Mouse (Mus musculus): ENCODE data around the gene Gabrb1. TPM values are rescaled to one million over a fixed set of nuclear protein-coding genes. Genes with fewer than 3 reads are reported as not detected.

Gene Gabrb1
- polyA plus RNA-seq, 1 experiment from 2014 or later = 26.2 TPM

DNA sequence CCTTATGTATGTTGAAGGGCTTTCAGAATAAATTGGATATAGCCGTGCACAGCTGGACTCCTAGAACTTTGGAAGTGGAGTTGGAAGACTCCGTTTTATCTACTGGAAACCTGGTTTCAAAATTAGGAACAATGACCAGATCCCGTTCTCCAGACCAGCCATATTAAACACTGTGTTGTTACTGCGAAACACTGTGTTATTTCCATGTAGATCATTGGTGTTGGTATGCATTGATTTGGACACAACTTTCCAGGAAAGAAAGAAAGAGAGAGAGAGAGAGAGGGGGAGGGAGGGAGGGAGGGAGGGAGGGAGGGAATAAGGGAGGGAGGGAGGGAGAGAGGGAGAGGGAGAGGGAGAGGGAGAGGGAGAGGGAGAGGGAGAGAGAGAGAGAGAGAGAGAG, 517.1 kb downstream of the Gabrb1 start:
- peaks cover 6% of the 10 kb centered on the region; the same call in 1 of the 2 replicates for H3K4me1 ChIP-seq (replicated peaks; ENCODE audit: control insufficient read depth, insufficient read depth, low read length)
- ATAC-seq (ENCODE audit: low FRiP score) (no peak), DNase-seq (ENCODE audit: low spot score) (no peak)
- peak overlapping the region; percentile 19; the same call in 1 of the 2 replicates for H3K4me2 ChIP-seq (replicated peaks)
- no peaks in the 10 kb centered on the region for H3K27me3 ChIP-seq (ENCODE audit: control insufficient read depth, insufficient read depth, low read length)
- H3K36me3 ChIP-seq (replicated peaks; ENCODE audit: control insufficient read depth, insufficient read depth) = no peaks in the 10 kb centered on the region
- H3K9me3 ChIP-seq (ENCODE audit: control insufficient read depth, low read length) = no peaks in the 10 kb centered on the region
- no peak overlapping the region for H3K27ac ChIP-seq
- 66% methylated on average over 4 of the region's 4 CpGs for whole genome bisulfite sequencing
- H3K9ac ChIP-seq = no peak overlapping the region
- no peak overlapping the region for H3K4me3 ChIP-seq (replicated peaks; ENCODE audit: low read length)

DNA sequence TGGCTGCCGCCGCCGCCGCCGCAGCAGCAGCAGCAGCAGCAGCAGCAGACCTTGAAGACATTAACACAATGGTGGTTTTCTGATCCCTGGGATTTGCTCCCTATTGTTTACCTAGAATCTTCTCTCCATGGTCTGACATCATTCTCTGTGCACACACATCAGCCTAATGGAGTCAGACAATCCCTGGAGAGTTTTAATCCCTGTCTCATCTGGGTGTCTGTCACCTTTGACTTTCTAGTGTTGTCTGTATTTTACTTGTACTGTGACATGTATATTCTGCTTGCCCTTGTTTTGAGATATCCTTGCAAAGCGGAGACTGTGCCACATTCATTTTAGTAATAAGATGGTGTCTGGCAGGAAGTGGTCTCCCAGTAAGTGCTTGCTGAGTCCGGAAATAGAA, 517.6 kb downstream of the Gabrb1 start:
- 10% methylated on average over 7 of the region's 7 CpGs for WGBS
- H3K27ac ChIP-seq = peak overlapping the region; percentile 47
- no peaks in the 10 kb centered on the region for H3K27me3 ChIP-seq (ENCODE audit: control insufficient read depth, insufficient read depth, low read length)
- H3K9me3 ChIP-seq (ENCODE audit: control insufficient read depth, low read length) = no peaks in the 10 kb centered on the region
- DNase-seq (ENCODE audit: low spot score) = peak; percentile 37
- no peak overlapping the region for H3K4me3 ChIP-seq (replicated peaks; ENCODE audit: low read length)
- 0 out of 2 replicates have a peak overlapping the region, but pooled peaks have one; percentile 1 for H3K9ac ChIP-seq
- H3K4me1 ChIP-seq (replicated peaks; ENCODE audit: control insufficient read depth, insufficient read depth, low read length) = peaks cover 6% of the 10 kb centered on the region; the same call in 1 of the 2 replicates
- no peaks in the 10 kb centered on the region for H3K36me3 ChIP-seq (replicated peaks; ENCODE audit: control insufficient read depth, insufficient read depth)
- peak overlapping the region; percentile 19 for H3K4me2 ChIP-seq (replicated peaks)
- 0 out of 2 replicates have a peak, but pooled peaks have one; percentile 53 for ATAC-seq (ENCODE audit: low FRiP score)

DNA sequence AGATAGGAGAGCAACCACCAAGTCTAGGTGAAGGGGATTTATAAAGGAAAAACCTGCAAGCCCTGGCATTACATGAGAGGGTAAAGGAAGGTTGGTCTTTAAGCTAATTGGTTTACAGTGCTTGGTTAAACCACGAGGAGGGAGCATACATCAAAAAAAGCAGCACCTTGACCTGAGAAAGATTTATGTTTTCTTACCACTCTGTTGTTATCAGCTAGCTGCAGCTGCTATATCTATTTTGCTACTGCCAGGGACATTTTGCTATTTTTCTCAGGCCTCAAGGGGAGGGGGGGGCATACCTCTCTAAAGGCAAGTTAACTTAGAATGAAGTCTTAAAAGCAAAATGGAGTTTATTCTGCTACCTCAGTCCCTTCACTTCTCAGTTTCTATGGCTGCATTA, 523.3 kb downstream of the Gabrb1 start:
- no peak overlapping the region for H3K27ac ChIP-seq
- no peaks in the 10 kb centered on the region for H3K4me1 ChIP-seq (replicated peaks; ENCODE audit: control insufficient read depth, insufficient read depth, low read length)
- DNase-seq (ENCODE audit: low spot score) = no peak
- ATAC-seq (ENCODE audit: low FRiP score) = no peak
- no peaks in the 10 kb centered on the region for H3K27me3 ChIP-seq (ENCODE audit: control insufficient read depth, insufficient read depth, low read length)
- no peak overlapping the region for H3K4me3 ChIP-seq (replicated peaks; ENCODE audit: low read length)
- H3K9ac ChIP-seq = no peak overlapping the region
- H3K36me3 ChIP-seq (replicated peaks; ENCODE audit: control insufficient read depth, insufficient read depth) = no peaks in the 10 kb centered on the region
- 45% methylated on average over 1 of the region's 1 CpGs for WGBS
- H3K4me2 ChIP-seq (replicated peaks) = no peak overlapping the region
- no peaks in the 10 kb centered on the region for H3K9me3 ChIP-seq (ENCODE audit: control insufficient read depth, low read length)

DNA sequence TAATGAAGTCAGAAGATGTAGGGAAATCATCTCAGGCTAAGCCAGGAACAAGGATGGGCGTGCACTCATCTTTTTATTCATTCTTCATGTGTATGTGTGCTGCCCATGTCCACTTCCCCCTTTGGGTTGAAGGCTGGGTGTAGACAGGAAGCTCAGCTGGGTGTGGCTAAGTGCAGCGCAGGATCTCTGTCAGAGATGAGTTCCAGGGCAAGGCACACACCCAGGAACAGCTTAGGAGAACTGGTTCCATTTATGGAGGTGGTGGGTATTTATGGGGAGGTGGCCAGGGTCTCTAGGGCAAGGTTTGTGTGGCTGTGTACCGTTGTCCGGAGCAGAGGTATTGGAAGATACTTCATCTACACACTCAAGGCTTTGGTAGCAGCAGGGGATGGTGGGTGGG, 524.9 kb downstream of the Gabrb1 start:
- Histone ChIP-seq H3K9ac (no peak overlapping the region), H3K4me1 (replicated peaks; ENCODE audit: control insufficient read depth, insufficient read depth, low read length) (no peaks in the 10 kb centered on the region), H3K4me2 (replicated peaks) (no peak overlapping the region), H3K27ac (no peak overlapping the region), H3K4me3 (replicated peaks; ENCODE audit: low read length) (no peak overlapping the region), H3K9me3 (ENCODE audit: control insufficient read depth, low read length) (no peaks in the 10 kb centered on the region), H3K36me3 (replicated peaks; ENCODE audit: control insufficient read depth, insufficient read depth) (no peaks in the 10 kb centered on the region), H3K27me3 (ENCODE audit: control insufficient read depth, insufficient read depth, low read length) (no peaks in the 10 kb centered on the region)
- 91% methylated on average over 4 of the region's 4 CpGs for WGBS
- no peak for DNase-seq (ENCODE audit: low spot score)
- no peak for ATAC-seq (ENCODE audit: low FRiP score)

DNA sequence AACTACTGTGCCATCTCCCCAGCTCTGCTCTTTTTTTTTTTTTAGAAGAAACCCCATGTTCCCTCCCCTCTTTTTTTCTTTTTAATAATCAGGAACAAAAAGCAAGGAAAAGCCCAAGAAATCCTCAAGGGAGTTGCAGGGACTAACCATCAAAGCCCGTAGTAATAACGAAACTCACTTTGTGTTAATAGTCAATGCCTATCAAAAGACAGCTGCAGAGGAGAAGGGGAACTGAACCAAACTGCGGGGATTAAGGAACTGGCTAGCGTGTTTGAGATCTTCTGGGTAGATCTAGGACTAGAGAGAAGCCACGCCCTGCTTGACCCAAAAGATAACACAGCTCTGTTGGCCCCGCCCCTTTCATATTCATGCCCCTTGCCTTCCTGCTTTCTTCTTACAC, 526.0 kb downstream of the Gabrb1 start:
- Histone ChIP-seq H3K27ac (no peak overlapping the region), H3K4me2 (replicated peaks) (no peak overlapping the region), H3K9me3 (ENCODE audit: control insufficient read depth, low read length) (no peaks in the 10 kb centered on the region), H3K9ac (no peak overlapping the region), H3K4me3 (replicated peaks; ENCODE audit: low read length) (no peak overlapping the region), H3K27me3 (ENCODE audit: control insufficient read depth, insufficient read depth, low read length) (no peaks in the 10 kb centered on the region), H3K4me1 (replicated peaks; ENCODE audit: control insufficient read depth, insufficient read depth, low read length) (no peaks in the 10 kb centered on the region), H3K36me3 (replicated peaks; ENCODE audit: control insufficient read depth, insufficient read depth) (no peaks in the 10 kb centered on the region)
- ATAC-seq (ENCODE audit: low FRiP score) (no peak), DNase-seq (ENCODE audit: low spot score) (no peak)
- 89% methylated on average over 6 of the region's 6 CpGs for WGBS

DNA sequence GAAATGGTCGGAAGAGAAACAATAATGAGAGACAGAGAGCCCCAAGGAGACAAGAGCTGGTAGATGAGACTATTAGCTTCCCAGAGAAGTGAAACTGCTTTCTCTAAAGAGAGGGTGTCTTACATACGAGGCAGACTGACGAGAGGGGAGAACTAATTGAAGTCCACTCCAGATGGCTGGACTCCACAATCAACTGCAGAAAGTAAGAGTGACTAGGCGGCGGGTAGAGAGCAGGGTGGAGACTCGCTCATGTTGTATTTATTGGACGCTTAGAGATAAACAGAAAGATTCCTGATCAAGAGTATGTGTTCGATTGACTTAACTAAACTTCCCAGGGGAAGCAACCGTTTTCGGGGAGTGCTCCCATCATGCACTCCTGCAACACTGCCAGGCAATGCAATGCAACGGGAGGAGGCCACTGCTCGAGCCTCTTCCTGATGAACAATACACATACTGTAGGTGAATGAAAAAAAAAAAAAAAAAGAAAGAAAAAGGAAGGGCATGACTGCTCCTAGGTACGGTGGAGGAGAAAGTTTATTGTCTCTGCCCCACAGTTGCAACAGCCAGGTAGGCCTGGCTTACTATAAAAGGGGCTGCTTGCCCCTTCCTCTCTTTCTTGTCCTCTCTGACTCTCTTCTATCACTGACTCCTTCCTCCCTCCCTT, 526.7 kb downstream of the Gabrb1 start:
- Histone ChIP-seq H3K4me2 (replicated peaks) (no peak overlapping the region), H3K27ac (no peak overlapping the region), H3K9me3 (ENCODE audit: control insufficient read depth, low read length) (no peaks in the 10 kb centered on the region), H3K27me3 (ENCODE audit: control insufficient read depth, insufficient read depth, low read length) (no peaks in the 10 kb centered on the region), H3K4me1 (replicated peaks; ENCODE audit: control insufficient read depth, insufficient read depth, low read length) (no peaks in the 10 kb centered on the region), H3K9ac (no peak overlapping the region), H3K4me3 (replicated peaks; ENCODE audit: low read length) (no peak overlapping the region), H3K36me3 (replicated peaks; ENCODE audit: control insufficient read depth, insufficient read depth) (no peaks in the 10 kb centered on the region)
- DNase-seq (ENCODE audit: low spot score) = no peak
- 89% methylated on average over 13 of the region's 13 CpGs for WGBS
- no peak for ATAC-seq (ENCODE audit: low FRiP score)

DNA sequence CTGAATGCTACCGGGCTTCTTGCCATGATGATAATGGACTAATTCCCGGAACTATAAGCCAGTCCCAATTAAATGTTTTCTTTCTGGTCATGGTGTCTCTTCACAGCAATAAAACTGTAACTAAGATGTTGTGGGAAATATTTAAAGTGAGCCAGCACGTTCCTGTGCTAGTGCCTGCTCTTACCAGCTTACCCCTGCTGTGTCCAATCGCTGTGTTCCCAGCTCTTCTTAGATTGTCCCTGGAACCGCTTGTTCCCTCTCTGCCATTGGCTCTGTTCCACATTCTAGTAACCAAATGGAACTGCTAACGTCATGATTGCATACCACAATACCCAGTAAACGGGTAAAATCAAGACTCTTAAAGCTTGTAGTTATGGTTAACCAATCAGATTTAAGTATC, 533.2 kb downstream of the Gabrb1 start:
- no peaks in the 10 kb centered on the region for H3K27me3 ChIP-seq (ENCODE audit: control insufficient read depth, insufficient read depth, low read length)
- no peak overlapping the region for H3K9ac ChIP-seq
- ATAC-seq (ENCODE audit: low FRiP score) (no peak), DNase-seq (ENCODE audit: low spot score) (no peak)
- H3K4me3 ChIP-seq (replicated peaks; ENCODE audit: low read length) = no peak overlapping the region
- H3K4me2 ChIP-seq (replicated peaks) = no peak overlapping the region
- 81% methylated on average over 7 of the region's 7 CpGs for WGBS
- no peaks in the 10 kb centered on the region for H3K4me1 ChIP-seq (replicated peaks; ENCODE audit: control insufficient read depth, insufficient read depth, low read length)
- H3K27ac ChIP-seq = no peak overlapping the region
- H3K9me3 ChIP-seq (ENCODE audit: control insufficient read depth, low read length) = no peaks in the 10 kb centered on the region
- no peaks in the 10 kb centered on the region for H3K36me3 ChIP-seq (replicated peaks; ENCODE audit: control insufficient read depth, insufficient read depth)

DNA sequence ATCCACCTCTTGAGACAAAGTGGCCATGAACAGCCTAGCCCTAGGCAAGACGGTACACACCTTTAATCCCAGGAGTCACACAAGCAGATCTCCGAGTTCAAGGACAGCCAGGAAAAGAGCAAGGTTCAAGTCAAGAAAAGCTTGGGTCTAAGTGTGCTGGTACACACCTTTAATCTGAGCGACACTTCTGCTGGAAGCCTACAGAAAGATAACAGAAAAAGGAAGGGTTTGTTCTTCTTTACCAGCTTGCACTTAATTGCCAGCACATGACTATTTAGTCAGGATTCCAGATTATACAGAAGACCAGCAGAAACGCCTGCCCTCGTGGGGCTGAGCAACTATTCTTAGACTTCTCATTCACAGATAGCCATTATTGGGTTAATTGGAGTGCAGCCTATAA, 534.0 kb downstream of the Gabrb1 start:
- Histone ChIP-seq H3K27me3 (ENCODE audit: control insufficient read depth, insufficient read depth, low read length) (no peaks in the 10 kb centered on the region), H3K4me3 (replicated peaks; ENCODE audit: low read length) (no peak overlapping the region), H3K27ac (no peak overlapping the region), H3K4me2 (replicated peaks) (no peak overlapping the region), H3K4me1 (replicated peaks; ENCODE audit: control insufficient read depth, insufficient read depth, low read length) (no peaks in the 10 kb centered on the region), H3K9me3 (ENCODE audit: control insufficient read depth, low read length) (no peaks in the 10 kb centered on the region), H3K9ac (no peak overlapping the region), H3K36me3 (replicated peaks; ENCODE audit: control insufficient read depth, insufficient read depth) (no peaks in the 10 kb centered on the region)
- DNase-seq (ENCODE audit: low spot score) (no peak), ATAC-seq (ENCODE audit: low FRiP score) (no peak)
- 92% methylated on average over 5 of the region's 5 CpGs for WGBS

DNA sequence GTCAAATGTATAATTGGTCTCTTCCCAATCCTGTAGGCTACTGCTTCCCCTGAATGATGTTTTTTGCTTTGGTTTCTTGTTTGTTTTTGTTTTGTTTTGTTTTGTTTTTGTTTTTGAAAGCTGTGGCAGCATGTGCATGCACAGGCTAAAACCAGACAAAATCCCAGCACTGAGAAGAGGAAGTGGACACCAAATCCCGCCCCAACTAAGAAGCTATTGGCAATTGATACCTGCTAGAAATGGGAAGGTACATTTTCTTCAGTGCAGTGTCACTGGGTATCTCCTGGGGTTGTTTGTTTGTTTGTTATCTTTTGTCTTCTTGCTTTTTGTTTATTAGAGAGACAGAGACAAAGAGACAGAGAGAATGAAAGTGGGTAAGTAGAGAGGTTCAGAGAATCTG, 537.5 kb downstream of the Gabrb1 start:
- Histone ChIP-seq H3K4me3 (replicated peaks; ENCODE audit: low read length) (no peak overlapping the region), H3K9me3 (ENCODE audit: control insufficient read depth, low read length) (no peaks in the 10 kb centered on the region), H3K9ac (no peak overlapping the region), H3K4me1 (replicated peaks; ENCODE audit: control insufficient read depth, insufficient read depth, low read length) (no peaks in the 10 kb centered on the region), H3K36me3 (replicated peaks; ENCODE audit: control insufficient read depth, insufficient read depth) (no peaks in the 10 kb centered on the region), H3K4me2 (replicated peaks) (no peak overlapping the region), H3K27ac (no peak overlapping the region), H3K27me3 (ENCODE audit: control insufficient read depth, insufficient read depth, low read length) (no peaks in the 10 kb centered on the region)
- 94% methylated on average over 1 of the region's 1 CpGs for WGBS
- DNase-seq (ENCODE audit: low spot score) (no peak), ATAC-seq (ENCODE audit: low FRiP score) (no peak)

Measured in hindbrain, embryonic 14.5 days (tissue).